Mouse (Mus musculus): ENCODE data around the gene Pdlim5.

- TF ChIP-seq CTCF (IDR thresholded peaks at IDR 0.05; ENCODE audit: borderline replicate concordance, insufficient read depth, low read length) (no peak), POLR2A (IDR thresholded peaks at IDR 0.05; ENCODE audit: low read depth, low read length) (no peak)
These were observed 18.9 kb downstream of the Pdlim5 start for GRCm38 (mm10) chr3:142376638-142377037.

All from embryonic fibroblast, embryonic 13.5 days (primary cell).